Mouse (Mus musculus) brown adipose tissue, adult 24 weeks (tissue): ENCODE results near the gene Rufy4. TPM values are rescaled to one million over a fixed set of nuclear protein-coding genes. Genes with fewer than 3 reads are reported as not detected.

Experiments used
- H3K27ac ChIP-seq: fragments of 200-500 bp; replicated peaks from 2 replicates; pipeline ENCODE4 v1.5.1; 2012; ENCODE audit warnings: low read depth, mild to moderate bottlenecking, low read length
- H3K4me1 ChIP-seq: fragments of 200-500 bp; 2 replicates; pipeline ENCODE4 v1.6.1; 2012; ENCODE audit warnings: low read length, mixed read lengths; ENCODE audit not compliant: control insufficient read depth, insufficient read depth, insufficient read length
- H3K4me3 ChIP-seq: fragments of 200-500 bp; 2 replicates; pipeline ENCODE4 v1.5.1; 2012; ENCODE audit warnings: low read depth, mild to moderate bottlenecking, low read length, moderate library complexity; ENCODE audit not compliant: insufficient read depth
- polyA plus RNA-seq: library from polyadenylated mRNA; stranded (reverse); fragments of >200 nt; gene quantifications from 2 replicates; pipeline ENCODE4 v1.2.4, GENCODE M21; 2012; ENCODE audit not compliant: missing spikeins, insufficient read depth, insufficient read length

Rufy4 gene
- polyA plus RNA-seq, 1 experiment, result 2.1 TPM

- Histone ChIP-seq H3K4me3 (no peak overlapping the region), H3K4me1 (peaks cover 14% of the 10 kb centered on the region), H3K27ac (peak overlapping the region; percentile 69)
These were observed 6.2 kb upstream of the Rufy4 start for GRCm38 (mm10) chr1:74119115-74119514.

- H3K27ac ChIP-seq, result no peak overlapping the region
- H3K4me1 ChIP-seq, result peaks cover 14% of the 10 kb centered on the region
- no peak overlapping the region for H3K4me3 ChIP-seq
These were observed 4.2 kb upstream of the Rufy4 start for GRCm38 (mm10) chr1:74121138-74121537.

- H3K4me1 ChIP-seq, result peaks cover 14% of the 10 kb centered on the region
- H3K4me3 ChIP-seq, result no peak overlapping the region
- H3K27ac ChIP-seq, result peak overlapping the region; percentile 75
These were observed 3.3 kb upstream of the Rufy4 start for GRCm38 (mm10) chr1:74121821-74122576.

DNA sequence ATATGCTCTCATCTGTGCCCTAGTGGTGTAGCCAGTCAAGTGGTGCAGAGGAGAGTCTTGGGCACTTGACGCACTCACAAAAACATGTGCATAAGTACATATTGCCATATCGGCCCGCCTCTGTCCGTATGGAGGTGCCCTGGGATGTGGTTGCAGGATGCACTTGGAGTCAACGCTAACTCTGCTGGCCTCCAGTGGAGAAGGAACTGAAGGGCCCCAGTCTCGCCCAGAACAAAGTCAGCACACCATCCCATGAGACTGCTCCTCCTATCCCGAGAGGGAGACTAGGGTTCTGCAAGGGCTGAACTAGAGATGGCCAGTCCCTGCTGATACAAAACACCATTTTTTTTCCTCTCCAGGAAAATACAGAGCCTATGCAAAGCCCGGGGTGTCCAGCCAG, 2.1 kb upstream of the Rufy4 start:
- Histone ChIP-seq H3K4me3 (peak overlapping the region; percentile 60), H3K27ac (no peak overlapping the region), H3K4me1 (peaks cover 6% of the 10 kb centered on the region)

DNA sequence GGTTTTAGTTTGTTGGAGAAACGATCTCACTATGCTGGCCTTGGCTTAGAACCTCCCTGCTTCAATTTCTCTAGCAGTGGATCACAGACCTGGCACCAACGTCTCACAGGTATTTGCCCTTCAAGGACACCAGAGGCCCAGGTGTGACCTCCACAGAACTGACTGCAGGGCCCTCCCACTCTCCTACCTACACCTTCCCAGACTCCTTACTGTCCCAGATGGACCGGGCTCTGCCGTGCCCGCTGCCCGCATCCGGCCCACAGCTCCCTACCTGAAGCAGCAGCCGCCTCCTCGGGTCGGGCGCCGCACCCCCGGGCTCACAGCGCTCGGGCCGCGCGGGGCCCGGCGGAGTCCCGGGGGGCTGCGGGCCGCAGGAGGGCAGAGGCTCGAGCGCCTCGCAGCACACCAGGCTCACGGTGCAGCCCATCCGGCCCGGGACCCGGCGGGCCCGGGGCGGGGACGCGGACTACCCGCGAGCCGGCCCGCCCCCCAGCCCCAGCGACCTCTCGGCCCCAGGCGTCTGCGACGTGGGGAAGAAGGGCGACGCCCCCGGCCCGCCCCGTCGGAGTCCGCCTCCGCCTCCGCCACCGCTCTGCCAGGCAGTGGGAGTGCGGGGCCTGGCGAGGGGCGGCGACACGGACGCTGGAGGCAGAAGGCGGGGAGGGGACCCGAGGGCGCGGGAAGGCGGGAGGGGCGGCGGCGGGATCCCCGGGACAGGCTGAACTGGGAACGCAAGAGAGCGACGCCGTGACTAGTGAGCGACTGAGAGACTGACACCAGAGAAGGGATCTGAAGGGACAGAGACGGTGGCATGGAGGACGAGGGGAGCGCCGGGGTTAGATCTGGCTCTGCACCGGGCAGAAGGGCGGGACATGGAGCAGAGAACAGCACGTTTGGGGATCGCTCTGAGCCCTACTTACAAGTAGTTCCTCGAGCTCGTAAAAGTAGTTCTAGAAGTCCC, 1.0 kb upstream of the Rufy4 start, which contains the start of gene Tns1:
Tns1 (minus strand) TSS at position 429 of the 961 bp plus-strand sequence.
- Histone ChIP-seq H3K4me1 (peaks cover 4% of the 10 kb centered on the region), H3K4me3 (peak within 1 kb of the TSS; percentile 60)

GRCm38 (mm10) chr1:74130883-74131659, 5.7 kb downstream of the Rufy4 start:
- no peak overlapping the region for H3K4me3 ChIP-seq
- H3K27ac ChIP-seq, result no peak overlapping the region
- peaks cover 8% of the 10 kb centered on the region; the same call in 1 of the 2 replicates for H3K4me1 ChIP-seq

More for the DNA sequence above, 1.0 kb upstream of the Rufy4 start, which contains the start of gene Tns1:
- peak within 1 kb of the TSS; percentile 38 for H3K27ac ChIP-seq

- no peak overlapping the region for H3K27ac ChIP-seq
- H3K4me1 ChIP-seq, result peaks cover 8% of the 10 kb centered on the region; the same call in 1 of the 2 replicates
- H3K4me3 ChIP-seq, result no peak overlapping the region
These were observed 6.7 kb downstream of the Rufy4 start for GRCm38 (mm10) chr1:74132011-74132410.

GRCm38 (mm10) chr1:74133954-74134353, 8.6 kb downstream of the Rufy4 start:
- no peak overlapping the region for H3K4me3 ChIP-seq

GRCm38 (mm10) chr1:74135326-74135950, 10.1 kb downstream of the Rufy4 start:
- Histone ChIP-seq H3K4me3 (no peak overlapping the region), H3K4me1 (peaks cover 3% of the 10 kb centered on the region; the same call in 1 of the 2 replicates), H3K27ac (no peak overlapping the region)

More at GRCm38 (mm10) chr1:74133954-74134353, 8.6 kb downstream of the Rufy4 start:
- Histone ChIP-seq H3K4me1 (peaks cover 8% of the 10 kb centered on the region; the same call in 1 of the 2 replicates), H3K27ac (no peak overlapping the region)

GRCm38 (mm10) chr1:74139415-74139814, 14.1 kb downstream of the Rufy4 start:
- no peaks in the 10 kb centered on the region for H3K4me1 ChIP-seq
- H3K4me3 ChIP-seq, result no peak overlapping the region
- H3K27ac ChIP-seq, result no peak overlapping the region

- Histone ChIP-seq H3K4me1 (no peaks in the 10 kb centered on the region), H3K4me3 (no peak overlapping the region), H3K27ac (no peak overlapping the region)
These were observed 16.4 kb downstream of the Rufy4 start for GRCm38 (mm10) chr1:74141781-74142180.

- Histone ChIP-seq H3K27ac (no peak overlapping the region), H3K4me3 (no peak overlapping the region), H3K4me1 (no peaks in the 10 kb centered on the region)
These were observed 24.0 kb downstream of the Rufy4 start for GRCm38 (mm10) chr1:74149106-74149885.

- no peak overlapping the region for H3K27ac ChIP-seq
- H3K4me1 ChIP-seq, result no peaks in the 10 kb centered on the region
- no peak overlapping the region for H3K4me3 ChIP-seq
These were observed 24.8 kb downstream of the Rufy4 start for GRCm38 (mm10) chr1:74150101-74150500.

DNA sequence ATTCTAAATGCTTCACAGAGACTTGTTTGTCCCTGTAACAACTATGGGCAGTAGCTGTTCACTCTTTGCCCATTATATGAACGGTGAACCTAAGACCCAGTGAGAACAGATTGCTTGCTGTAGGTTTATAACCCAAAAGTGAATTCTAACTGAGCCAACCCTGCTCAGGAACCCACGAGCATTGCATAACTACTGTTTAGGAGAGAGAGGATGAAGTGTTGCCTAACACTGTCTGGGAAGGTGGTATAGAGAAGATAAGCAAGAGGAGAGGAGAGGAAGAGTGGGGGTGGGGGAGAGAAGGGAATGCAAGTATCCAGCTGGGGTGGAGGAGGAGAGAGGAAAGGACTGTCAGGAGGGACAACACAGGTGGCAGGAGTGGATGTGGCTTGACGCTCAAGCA, 25.8 kb downstream of the Rufy4 start:
- H3K27ac ChIP-seq, result no peak overlapping the region
- H3K4me1 ChIP-seq, result no peaks in the 10 kb centered on the region
- no peak overlapping the region for H3K4me3 ChIP-seq
